Mouse (Mus musculus) 3134 (cell line): Measurements from ENCODE around the gene Flad1.

Experiments
- DNase-seq: peaks from one replicate; pipeline ENCODE4 v3.0.0-alpha.2; 2011; ENCODE audit warnings: low spot score; ENCODE audit not compliant: insufficient read length; ENCODE audit errors: extremely low read depth

The Flad1 gene

GRCm38 (mm10) chr3:89383651-89384255 lies 27.9 kb downstream of the Flad1 start:
- DNase-seq: no peak

- DNase-seq: no peak
Observed at GRCm38 (mm10) chr3:89382950-89383349, 28.7 kb downstream of the Flad1 start.

GRCm38 (mm10) chr3:89382033-89382882 lies 29.4 kb downstream of the Flad1 start:
- DNase-seq: no peak

- no peak for DNase-seq
Observed at GRCm38 (mm10) chr3:89381233-89381632, 30.4 kb downstream of the Flad1 start.

- no peak for DNase-seq
Observed at GRCm38 (mm10) chr3:89380711-89381110, 31.0 kb downstream of the Flad1 start.

- no peak for DNase-seq
Observed at GRCm38 (mm10) chr3:89380291-89380690, 31.4 kb downstream of the Flad1 start.

- DNase-seq: no peak
Observed at GRCm38 (mm10) chr3:89379388-89380131, 32.1 kb downstream of the Flad1 start.

- DNase-seq: peak; percentile 92
Observed at GRCm38 (mm10) chr3:89378394-89379067, 33.1 kb downstream of the Flad1 start.

- no peak for DNase-seq
Observed at GRCm38 (mm10) chr3:89377831-89378230, 33.8 kb downstream of the Flad1 start.

GRCm38 (mm10) chr3:89373581-89374231 lies 38.0 kb downstream of the Flad1 start:
- no peak for DNase-seq

GRCm38 (mm10) chr3:89367338-89367737 lies 44.3 kb downstream of the Flad1 start:
- no peak for DNase-seq

GRCm38 (mm10) chr3:89365486-89366414 lies 45.9 kb downstream of the Flad1 start:
- DNase-seq: no peak

- no peak for DNase-seq
Observed at GRCm38 (mm10) chr3:89365153-89365485, 46.6 kb downstream of the Flad1 start, which contains the start of gene Dcst1. Dcst1 (minus strand) TSS chr3:89365253.

GRCm38 (mm10) chr3:89364631-89365030 lies 47.0 kb downstream of the Flad1 start:
- DNase-seq: no peak

GRCm38 (mm10) chr3:89361675-89362074 lies 50.0 kb downstream of the Flad1 start, which contains the start of gene Dcst2:
Dcst2 (plus strand) TSS chr3:89361975.
- DNase-seq: no peak

GRCm38 (mm10) chr3:89360237-89360636 lies 51.4 kb downstream of the Flad1 start:
- no peak for DNase-seq

GRCm38 (mm10) chr3:89359630-89360029 lies 52.0 kb downstream of the Flad1 start:
- peak; percentile 67 for DNase-seq

GRCm38 (mm10) chr3:89356029-89356428 lies 55.6 kb downstream of the Flad1 start:
- no peak for DNase-seq

- DNase-seq: no peak
Observed at GRCm38 (mm10) chr3:89355512-89355902, 56.2 kb downstream of the Flad1 start.
